Mouse (Mus musculus) cortical plate, adult 2 months (tissue): ENCODE measurements at regions not wholly inside any gene's neighbourhood (a gene's known extent, or its start where the extent isn't known, plus 50 kb on each side); places are given as distances from the start of the nearest gene placed in this dataset.

Experiments
- H3K27ac ChIP-seq: fragments of 200-500 bp; 2 replicates; pipeline ENCODE4 v1.5.1; 2012; ENCODE audit warnings: low read length, control low read depth, inconsistent platforms; ENCODE audit not compliant: insufficient read depth
- H3K4me1 ChIP-seq: fragments of 200-500 bp; 2 replicates; pipeline ENCODE4 v1.6.1; 2011; ENCODE audit warnings: low read length; ENCODE audit not compliant: control insufficient read depth, insufficient read depth
- H3K4me3 ChIP-seq: fragments of 200-500 bp; 2 replicates; pipeline ENCODE4 v1.5.1; 2011; ENCODE audit warnings: mild to moderate bottlenecking, low read length, control low read depth; ENCODE audit not compliant: insufficient read depth
- CTCF ChIP-seq: fragments of 200-500 bp; IDR thresholded peaks from 2 replicates; pipeline ENCODE4 v1.5.1; 2011; ENCODE audit warnings: mild to moderate bottlenecking, control low read depth, low read length; ENCODE audit not compliant: insufficient read depth; ENCODE audit errors: extremely low read depth
- POLR2A ChIP-seq: fragments of 200-500 bp; IDR thresholded peaks from 2 replicates; pipeline ENCODE4 v1.6.1; 2011; ENCODE audit warnings: mild to moderate bottlenecking, low read length, control low read depth; ENCODE audit not compliant: insufficient read depth; ENCODE audit errors: extremely low read depth

DNA sequence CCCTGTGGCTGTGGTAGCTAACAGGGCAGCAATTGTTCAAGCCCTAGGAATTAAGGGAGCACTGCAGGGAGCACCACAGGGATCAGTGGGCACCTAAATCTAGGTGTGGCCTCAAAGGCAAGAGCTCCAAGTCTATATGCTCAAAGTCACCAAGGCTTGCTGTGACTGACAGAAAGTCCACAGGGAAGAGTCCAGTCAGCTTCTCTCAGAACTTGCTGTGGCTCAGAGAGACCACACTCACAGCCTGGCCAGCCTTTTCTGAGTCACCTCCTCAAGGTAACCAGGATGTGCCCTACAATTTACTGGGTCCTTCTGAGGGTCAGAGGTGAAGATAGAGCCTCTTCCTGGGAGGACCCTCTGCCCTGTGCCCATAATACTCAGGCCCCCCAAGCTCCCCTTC lies 86.7 kb downstream of the Zfp706 start:
- no peak overlapping the region for H3K4me3 ChIP-seq
- H3K27ac ChIP-seq = no peak overlapping the region
- TF ChIP-seq CTCF (no peak), POLR2A (no peak)
- peaks cover 3% of the 10 kb centered on the region; the same call in 1 of the 2 replicates for H3K4me1 ChIP-seq

DNA sequence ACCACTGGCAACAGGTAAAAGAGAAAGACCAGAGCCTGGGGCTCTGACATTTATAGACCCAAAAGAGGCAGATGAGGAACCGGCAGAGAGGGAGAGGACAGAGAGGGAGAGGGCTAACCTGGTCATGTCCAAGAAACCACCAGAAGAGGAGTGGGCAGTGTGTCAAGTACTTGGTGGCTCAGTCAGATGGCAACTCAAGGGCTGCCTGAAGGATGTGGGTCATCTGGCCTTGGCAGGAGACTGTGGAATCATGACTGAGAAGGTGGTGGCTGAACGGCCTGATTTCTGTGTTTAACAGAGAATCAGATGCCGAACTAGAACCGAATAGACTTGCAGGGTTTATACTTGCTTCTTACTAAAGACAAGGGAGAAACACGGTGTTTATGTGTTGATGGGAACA lies 87.9 kb downstream of the Zfp706 start:
- Histone ChIP-seq H3K27ac (no peak overlapping the region), H3K4me1 (peaks cover 3% of the 10 kb centered on the region; the same call in 1 of the 2 replicates), H3K4me3 (no peak overlapping the region)
- TF ChIP-seq CTCF = no peak
- TF ChIP-seq POLR2A = no peak

DNA sequence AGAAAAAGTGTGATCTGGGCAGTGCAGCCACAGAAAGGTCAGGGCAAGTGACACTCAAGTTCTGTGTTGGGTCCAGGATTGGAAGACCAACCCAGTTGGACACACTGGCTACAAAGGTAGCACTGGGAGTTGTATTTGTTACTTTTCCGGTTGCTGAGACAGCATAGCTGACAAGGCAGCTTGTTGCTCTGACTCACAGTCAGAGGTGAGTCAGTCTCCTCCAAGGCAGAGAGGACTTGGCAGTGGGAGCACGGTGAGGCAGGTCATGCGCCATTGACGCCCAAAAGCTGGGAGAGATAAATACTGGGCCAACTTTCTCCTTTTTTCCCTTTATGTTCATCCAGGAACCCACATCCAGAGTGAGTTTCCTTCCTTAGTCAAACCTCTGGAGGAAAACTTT lies 88.4 kb downstream of the Zfp706 start:
- Histone ChIP-seq H3K4me3 (no peak overlapping the region), H3K27ac (no peak overlapping the region), H3K4me1 (peaks cover 3% of the 10 kb centered on the region; the same call in 1 of the 2 replicates)
- no peak for TF ChIP-seq POLR2A
- no peak for TF ChIP-seq CTCF

DNA sequence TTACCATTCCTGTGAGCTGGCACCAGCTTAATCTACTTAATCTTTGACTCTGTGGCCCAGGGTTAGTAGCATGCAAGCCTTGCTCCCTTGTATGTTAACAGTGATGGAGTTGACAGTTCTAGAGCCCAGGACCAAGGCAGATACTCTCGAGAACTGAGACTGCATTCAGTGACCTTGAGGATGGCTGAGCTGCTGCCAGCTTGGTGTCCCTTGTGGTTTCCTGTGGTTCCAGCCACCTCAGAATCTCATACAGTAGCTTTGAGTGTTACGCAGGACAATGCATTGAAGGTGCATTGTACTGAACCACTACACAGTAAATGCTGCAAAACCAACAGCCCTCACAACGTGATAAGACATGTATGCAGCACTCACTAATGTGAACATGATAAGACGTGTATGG lies 90.6 kb downstream of the Zfp706 start:
- no peak for TF ChIP-seq CTCF
- TF ChIP-seq POLR2A = no peak
- no peak overlapping the region for H3K27ac ChIP-seq
- peaks cover 3% of the 10 kb centered on the region; the same call in 1 of the 2 replicates for H3K4me1 ChIP-seq
- no peak overlapping the region for H3K4me3 ChIP-seq

DNA sequence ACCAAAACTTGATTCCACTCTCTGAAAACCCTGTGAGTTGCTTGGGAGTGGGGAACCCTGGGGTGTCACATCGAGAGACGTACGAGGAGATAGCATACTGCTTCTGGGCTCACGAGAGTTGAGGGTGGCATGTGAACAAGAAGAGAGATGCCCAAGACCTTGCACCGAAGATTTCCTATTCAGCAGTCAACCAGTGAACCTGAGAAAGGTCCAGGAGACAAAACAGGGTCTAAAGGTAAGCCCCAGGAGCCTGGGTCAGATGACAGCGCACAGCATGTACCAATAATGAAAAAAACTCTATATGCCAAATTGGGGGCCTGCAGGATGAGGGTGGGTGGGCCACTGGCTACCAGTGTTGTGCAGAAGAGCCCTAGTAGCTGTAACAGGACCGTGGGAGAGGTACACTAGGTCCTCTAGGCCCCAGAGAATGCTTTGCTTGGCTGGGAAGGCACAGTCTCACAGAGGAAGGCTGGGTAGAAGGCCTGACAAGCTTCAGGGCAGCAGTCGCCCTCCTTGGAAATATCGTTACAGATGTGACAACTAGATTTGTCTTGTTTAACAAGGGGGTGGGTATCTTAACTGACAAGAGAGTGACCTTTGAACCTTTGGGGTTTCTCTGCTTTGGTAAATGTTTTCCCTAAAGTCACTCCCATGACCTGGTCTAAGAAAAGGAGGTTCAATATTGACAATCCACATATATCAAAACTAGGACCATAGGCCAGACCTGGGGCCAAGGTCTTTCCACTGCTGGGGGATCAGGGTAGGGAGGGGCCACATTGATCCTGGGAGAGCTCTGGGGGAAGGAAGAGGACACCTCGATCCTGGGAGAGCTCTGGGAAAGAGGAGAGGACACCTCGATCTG lies 93.1 kb downstream of the Zfp706 start:
- TF ChIP-seq POLR2A (no peak), CTCF (no peak)
- H3K27ac ChIP-seq = no peak overlapping the region
- no peak overlapping the region for H3K4me3 ChIP-seq
- H3K4me1 ChIP-seq = peaks cover 3% of the 10 kb centered on the region; the same call in 1 of the 2 replicates

DNA sequence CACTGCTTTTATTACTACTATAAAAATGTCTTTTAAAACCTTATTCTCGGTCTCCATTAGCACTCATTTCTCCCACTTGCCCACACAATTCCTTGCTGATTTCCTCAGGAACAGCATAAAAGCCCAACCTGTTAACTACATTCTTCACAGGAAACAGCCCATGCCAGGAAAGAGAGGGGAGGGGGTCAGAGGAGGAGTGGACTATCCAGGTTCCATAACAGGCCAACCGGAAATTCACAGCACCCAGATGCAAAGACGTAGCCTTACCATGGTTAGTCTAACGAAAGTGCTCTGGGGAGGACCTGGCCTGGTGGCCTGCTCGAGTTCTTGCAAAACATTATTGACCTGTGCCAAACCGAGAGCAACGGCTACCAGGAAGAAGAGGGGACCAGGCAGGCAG lies 94.3 kb downstream of the Zfp706 start:
- no peak overlapping the region for H3K27ac ChIP-seq
- H3K4me3 ChIP-seq = no peak overlapping the region
- no peak for TF ChIP-seq POLR2A
- TF ChIP-seq CTCF = no peak
- no peaks in the 10 kb centered on the region for H3K4me1 ChIP-seq

DNA sequence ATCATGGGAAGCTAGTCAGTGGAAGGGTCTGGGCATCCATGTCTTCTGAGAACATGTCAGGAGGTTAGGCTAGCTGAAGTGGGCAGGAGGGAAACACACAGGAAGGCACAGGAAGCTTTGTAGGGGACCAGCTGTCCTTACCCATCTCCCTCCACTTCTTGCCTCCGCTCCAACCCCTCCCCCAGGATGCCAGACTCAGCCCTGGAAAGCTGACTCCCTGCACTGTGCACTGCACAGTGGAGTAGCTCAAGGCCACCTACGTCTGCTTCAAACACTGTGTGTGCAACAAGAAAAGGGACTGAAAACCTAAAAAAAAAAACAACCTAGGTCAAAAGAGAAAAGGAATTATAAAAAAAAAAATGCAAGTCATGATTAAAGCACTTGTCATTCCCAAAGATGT lies 97.3 kb downstream of the Zfp706 start:
- H3K27ac ChIP-seq = no peak overlapping the region
- TF ChIP-seq POLR2A = no peak
- H3K4me1 ChIP-seq = no peaks in the 10 kb centered on the region

DNA sequence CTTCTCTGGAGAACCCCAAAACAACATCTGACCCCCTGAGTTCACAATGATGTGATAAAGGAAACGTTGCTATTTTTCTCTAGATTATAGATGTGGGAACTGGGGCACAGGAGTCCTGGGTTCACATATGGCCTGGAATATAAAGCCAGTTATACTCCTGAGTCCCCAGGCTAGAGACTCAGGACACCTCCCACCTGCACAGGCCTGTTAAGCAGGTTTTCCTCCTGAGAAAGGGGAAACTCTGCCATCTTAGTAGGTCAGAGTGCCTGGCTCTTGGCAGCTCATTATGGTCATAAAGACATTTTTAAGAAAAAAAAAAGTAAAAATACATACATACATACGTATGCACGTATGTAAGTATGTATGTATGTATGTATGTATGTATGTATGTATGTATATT lies 98.1 kb downstream of the Zfp706 start:
- Histone ChIP-seq H3K4me1 (no peaks in the 10 kb centered on the region), H3K27ac (no peak overlapping the region), H3K4me3 (no peak overlapping the region)
- TF ChIP-seq CTCF = no peak
- no peak for TF ChIP-seq POLR2A

More for the DNA sequence above, 97.3 kb downstream of the Zfp706 start:
- no peak overlapping the region for H3K4me3 ChIP-seq

DNA sequence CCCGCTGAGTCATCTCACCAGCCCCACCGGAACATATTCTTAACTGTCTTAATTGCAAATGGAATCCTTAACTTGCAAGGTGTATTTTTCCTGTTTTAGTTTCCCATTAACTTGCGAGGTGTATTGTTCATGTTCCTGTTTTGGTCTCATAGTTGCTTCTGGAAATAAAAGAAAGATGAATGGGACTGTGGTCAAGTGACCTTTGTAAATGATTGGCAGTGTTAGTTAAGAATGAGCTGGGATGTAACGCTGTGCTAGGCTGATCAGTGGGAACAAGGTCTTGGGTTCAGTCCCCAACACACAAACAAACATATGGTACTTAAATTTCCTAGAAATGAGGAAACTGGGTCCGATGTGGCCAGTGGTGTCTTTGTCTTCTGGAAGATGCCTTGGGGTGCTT lies 100.8 kb downstream of the Zfp706 start:
- Histone ChIP-seq H3K27ac (no peak overlapping the region), H3K4me3 (no peak overlapping the region), H3K4me1 (peaks cover 5% of the 10 kb centered on the region)
- no peak for TF ChIP-seq POLR2A
- no peak for TF ChIP-seq CTCF

DNA sequence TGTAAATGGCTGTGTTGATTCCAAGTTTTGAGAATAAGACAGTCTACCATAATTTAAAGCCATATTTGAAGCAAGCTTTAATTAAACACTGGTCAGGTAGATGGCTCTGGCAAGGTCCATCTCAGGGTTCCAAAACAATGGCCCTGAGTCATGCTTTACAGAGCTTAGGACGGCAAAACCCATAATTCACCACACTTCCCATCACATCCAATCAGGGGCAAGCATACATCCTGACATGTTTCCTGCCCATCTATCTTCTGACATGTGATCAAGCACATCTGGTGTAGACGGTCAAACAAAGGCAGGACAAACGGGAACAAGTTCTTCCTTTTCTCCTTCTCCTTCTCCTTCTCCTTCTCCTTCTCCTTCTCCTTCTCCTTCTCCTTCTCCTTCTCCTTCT lies 101.5 kb downstream of the Zfp706 start:
- TF ChIP-seq CTCF = no peak
- no peak for TF ChIP-seq POLR2A
- no peak overlapping the region for H3K4me3 ChIP-seq
- H3K4me1 ChIP-seq = peaks cover 11% of the 10 kb centered on the region
- no peak overlapping the region for H3K27ac ChIP-seq
